8 mouse cellular contexts compared by ENCODE assay signal in genomic region chr19:11044996-11045711, GRCm38 (mm10). TPM values are rescaled to one million over a fixed set of nuclear protein-coding genes. Genes with fewer than 3 reads are reported as not detected.
DNase-seq lines count a peak whose midpoint lies in the region; ATAC-seq lines count a peak whose summit lies in the region.

No protein-coding gene starts in this region.

- 5% methylated on average over 39 of the region's 40 CpGs for WGBS in embryonic facial prominence, embryonic 15.5 days
- 8% methylated on average over 29 of the region's 40 CpGs for WGBS in heart, embryonic 13.5 days
- 10% methylated on average over 26 of the region's 40 CpGs for WGBS in kidney, embryonic 15.5 days
- 5% methylated on average over 40 of the region's 40 CpGs for WGBS in liver, embryonic 16.5 days (ENCODE audit: insufficient replicate concordance)
- 8% methylated on average over 30 of the region's 40 CpGs for WGBS in neural tube, embryonic 11.5 days

- H3K27ac ChIP-seq in embryonic facial prominence, embryonic 15.5 days (replicated peaks) = no peak overlapping the region
- H3K27ac ChIP-seq in heart, embryonic 13.5 days (replicated peaks) = no peak overlapping the region
- no peak overlapping the region for H3K27ac ChIP-seq in kidney, embryonic 15.5 days
- no peak overlapping the region for H3K27ac ChIP-seq in liver, embryonic 16.5 days (ENCODE audit: low read length)
- no peak overlapping the region for H3K27ac ChIP-seq in neural tube, embryonic 11.5 days (ENCODE audit: low read depth, low read length)

- no peaks in the 10 kb centered on the region for H3K4me1 ChIP-seq in embryonic facial prominence, embryonic 15.5 days
- 0 out of 2 replicates have a peak, but pooled peaks cover 2% of the 10 kb centered on the region for H3K4me1 ChIP-seq in heart, embryonic 13.5 days
- no peaks in the 10 kb centered on the region for H3K4me1 ChIP-seq in kidney, embryonic 15.5 days
- peaks cover 4% of the 10 kb centered on the region for H3K4me1 ChIP-seq in liver, embryonic 16.5 days (ENCODE audit: control insufficient read depth, low read depth, low read length)
- no peaks in the 10 kb centered on the region for H3K4me1 ChIP-seq in neural tube, embryonic 11.5 days (ENCODE audit: control insufficient read depth, insufficient read depth, low read length)

- H3K9ac ChIP-seq in embryonic facial prominence, embryonic 15.5 days = no peak overlapping the region
- H3K9ac ChIP-seq in heart, embryonic 13.5 days = peak overlapping the region; percentile 64
- H3K9ac ChIP-seq in kidney, embryonic 15.5 days = peak overlapping the region; percentile 35; the same call in 1 of the 2 replicates
- H3K9ac ChIP-seq in liver, embryonic 16.5 days (ENCODE audit: low read depth, low read length) = no peak overlapping the region
- no peak overlapping the region for H3K9ac ChIP-seq in neural tube, embryonic 11.5 days (ENCODE audit: low read length)

- peak overlapping the region; percentile 59 for H3K4me2 ChIP-seq in embryonic facial prominence, embryonic 15.5 days (replicated peaks)
- peak overlapping the region; percentile 66 for H3K4me2 ChIP-seq in heart, embryonic 13.5 days
- H3K4me2 ChIP-seq in kidney, embryonic 15.5 days = peak overlapping the region; percentile 63
- H3K4me2 ChIP-seq in liver, embryonic 16.5 days (ENCODE audit: low read depth, low read length) = peak overlapping the region; percentile 44
- peak overlapping the region; percentile 37 for H3K4me2 ChIP-seq in neural tube, embryonic 11.5 days (ENCODE audit: low read depth)

- peak; percentile 96 for ATAC-seq in embryonic facial prominence, embryonic 15.5 days (ENCODE audit: insufficient number of reproducible peaks, low FRiP score, low TSS enrichment, low read depth)
- ATAC-seq in heart, embryonic 13.5 days (ENCODE audit: extremely low read depth, insufficient number of reproducible peaks, low FRiP score, low TSS enrichment) = peak; percentile 77
- ATAC-seq in kidney, embryonic 15.5 days (replicated peaks; ENCODE audit: low FRiP score) = peak; percentile 100
- peak; percentile 100 for ATAC-seq in liver, embryonic 16.5 days (ENCODE audit: low read depth)
- peak; percentile 99 for ATAC-seq in neural tube, embryonic 11.5 days (ENCODE audit: insufficient read depth, low FRiP score, low TSS enrichment)

- no peaks in the 10 kb centered on the region for H3K9me3 ChIP-seq in embryonic facial prominence, embryonic 15.5 days (replicated peaks)
- no peaks in the 10 kb centered on the region for H3K9me3 ChIP-seq in heart, embryonic 13.5 days
- no peaks in the 10 kb centered on the region for H3K9me3 ChIP-seq in kidney, embryonic 15.5 days (replicated peaks)
- no peaks in the 10 kb centered on the region for H3K9me3 ChIP-seq in liver, embryonic 16.5 days (replicated peaks; ENCODE audit: control insufficient read depth, low read length)
- no peaks in the 10 kb centered on the region for H3K9me3 ChIP-seq in neural tube, embryonic 11.5 days (ENCODE audit: control insufficient read depth, low read length)

- H3K4me3 ChIP-seq in embryonic facial prominence, embryonic 15.5 days (replicated peaks) = peak overlapping the region; percentile 34
- peak overlapping the region; percentile 45 for H3K4me3 ChIP-seq in heart, embryonic 13.5 days
- peak overlapping the region; percentile 40 for H3K4me3 ChIP-seq in kidney, embryonic 15.5 days (replicated peaks)
- peak overlapping the region; percentile 40; the same call in 1 of the 2 replicates for H3K4me3 ChIP-seq in liver, embryonic 16.5 days (ENCODE audit: low read depth, low read length)
- peak overlapping the region; percentile 24; the same call in 1 of the 2 replicates for H3K4me3 ChIP-seq in neural tube, embryonic 11.5 days (ENCODE audit: low read depth, low read length)

- no peaks in the 10 kb centered on the region for H3K36me3 ChIP-seq in embryonic facial prominence, embryonic 15.5 days
- no peaks in the 10 kb centered on the region for H3K36me3 ChIP-seq in heart, embryonic 13.5 days
- no peaks in the 10 kb centered on the region for H3K36me3 ChIP-seq in kidney, embryonic 15.5 days
- H3K36me3 ChIP-seq in liver, embryonic 16.5 days (ENCODE audit: control insufficient read depth, insufficient read depth) = no peaks in the 10 kb centered on the region
- H3K36me3 ChIP-seq in neural tube, embryonic 11.5 days (ENCODE audit: control insufficient read depth, insufficient read depth, low read length) = no peaks in the 10 kb centered on the region

- no peaks in the 10 kb centered on the region for H3K27me3 ChIP-seq in embryonic facial prominence, embryonic 15.5 days
- H3K27me3 ChIP-seq in heart, embryonic 13.5 days (replicated peaks) = no peaks in the 10 kb centered on the region; the same call in 1 of the 2 replicates
- no peaks in the 10 kb centered on the region for H3K27me3 ChIP-seq in kidney, embryonic 15.5 days
- H3K27me3 ChIP-seq in liver, embryonic 16.5 days (ENCODE audit: control insufficient read depth, insufficient read depth, low read depth, low read length) = no peaks in the 10 kb centered on the region
- no peaks in the 10 kb centered on the region for H3K27me3 ChIP-seq in neural tube, embryonic 11.5 days (ENCODE audit: control insufficient read depth, insufficient read depth, low read length)

- DNase-seq in A20 (ENCODE audit: low read depth, low spot score) (peak; percentile 83), ZHBTc4 (ENCODE audit: low read depth, low spot score) (peak; percentile 84)
- DNase-seq in neural tube, embryonic 11.5 days (ENCODE audit: low spot score) = peak; percentile 81
- DNase-seq in telencephalon, adult 2 months (ENCODE audit: low read depth, low spot score) = peak; percentile 8

RNA-seq across cellular contexts. Expression of gene Ms4a18, which starts 27.3 kb away (rescaled TPM):
- polyA plus RNA-seq in embryonic facial prominence, embryonic 15.5 days (2015; fragmentation: Nextera tagmentation; extraction: Ambion mirVana) = not detected in 2 replicates
- not detected in 2 replicates for polyA plus RNA-seq in heart, embryonic 13.5 days (2015; fragmentation: Nextera tagmentation; extraction: Ambion mirVana)
- polyA plus RNA-seq in kidney, embryonic 15.5 days (2015; fragmentation: Nextera tagmentation; extraction: Ambion mirVana) = not detected in 2 replicates
- 0.20 TPM in 1 of 2 replicates, not detected in the other for polyA plus RNA-seq in liver, embryonic 16.5 days (2015; fragmentation: Nextera tagmentation; extraction: Ambion mirVana)
- polyA plus RNA-seq in neural tube, embryonic 11.5 days (2014; fragmentation: Nextera tagmentation; extraction: Ambion mirVana) = not detected in 2 replicates

RNA-seq across cellular contexts. Expression of gene Ms4a8a, which starts 35.7 kb away (rescaled TPM):
- not detected in 2 replicates for polyA plus RNA-seq in embryonic facial prominence, embryonic 15.5 days (2015; fragmentation: Nextera tagmentation; extraction: Ambion mirVana)
- polyA plus RNA-seq in heart, embryonic 13.5 days (2015; fragmentation: Nextera tagmentation; extraction: Ambion mirVana) = 0.21 TPM in 1 of 2 replicates, not detected in the other
- 2.4 TPM in 1 of 2 replicates, not detected in the other for polyA plus RNA-seq in kidney, embryonic 15.5 days (2015; fragmentation: Nextera tagmentation; extraction: Ambion mirVana)
- polyA plus RNA-seq in liver, embryonic 16.5 days (2015; fragmentation: Nextera tagmentation; extraction: Ambion mirVana) = 0.19 and 0.20 TPM in 2 replicates
- not detected in 2 replicates for polyA plus RNA-seq in neural tube, embryonic 11.5 days (2014; fragmentation: Nextera tagmentation; extraction: Ambion mirVana)

RNA-seq across cellular contexts. Expression of gene Ms4a15, which starts 52.1 kb away (rescaled TPM):
- not detected in 2 replicates for polyA plus RNA-seq in embryonic facial prominence, embryonic 15.5 days (2015; fragmentation: Nextera tagmentation; extraction: Ambion mirVana)
- polyA plus RNA-seq in heart, embryonic 13.5 days (2015; fragmentation: Nextera tagmentation; extraction: Ambion mirVana) = not detected in 2 replicates
- not detected in 2 replicates for polyA plus RNA-seq in kidney, embryonic 15.5 days (2015; fragmentation: Nextera tagmentation; extraction: Ambion mirVana)
- polyA plus RNA-seq in liver, embryonic 16.5 days (2015; fragmentation: Nextera tagmentation; extraction: Ambion mirVana) = not detected in 2 replicates
- not detected in 2 replicates for polyA plus RNA-seq in neural tube, embryonic 11.5 days (2014; fragmentation: Nextera tagmentation; extraction: Ambion mirVana)

Comparison
In these comparisons a context has a peak if more than half of its experiments do, and no peak if none do; other contexts are left out.
1. DNase-seq: peak in every context shown above with its lines; median percentile 84 in ZHBTc4; 83 in A20; 81 in neural tube, embryonic 11.5 days; 8 in telencephalon, adult 2 months.
2. H3K9ac ChIP-seq: peak in heart, embryonic 13.5 days (single experiment) and kidney, embryonic 15.5 days (single experiment); none in embryonic facial prominence, embryonic 15.5 days (single experiment), liver, embryonic 16.5 days (single experiment) and neural tube, embryonic 11.5 days (single experiment).
3. Peak in every context shown above with its lines, with median percentiles within 50 percentile points of each other: ATAC-seq, H3K4me2 ChIP-seq and H3K4me3 ChIP-seq.